Mouse (Mus musculus): ENCODE measurements around the gene Kcnn1. TPM values are rescaled to one million over a fixed set of nuclear protein-coding genes. Genes with fewer than 3 reads are reported as not detected.

Kcnn1 gene
- total RNA-seq, 2 experiments from 2014 or later: 29.6 to 48.2 TPM

DNA sequence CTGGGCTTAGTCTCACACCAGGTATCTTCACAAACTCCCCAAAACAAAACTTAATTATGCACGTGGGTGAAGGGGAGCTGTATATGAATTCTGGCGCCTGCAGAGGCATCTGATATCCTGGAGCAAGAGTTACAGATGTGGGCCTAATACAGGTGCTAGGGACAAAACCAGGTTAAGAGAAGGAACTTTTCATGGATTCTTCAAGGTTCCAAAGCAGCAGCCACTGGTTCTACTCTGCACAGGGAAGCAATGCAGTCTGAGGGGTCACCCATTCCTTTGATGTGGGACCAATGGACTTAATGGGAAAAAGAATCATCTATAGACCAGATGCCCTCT lies 31.3 kb upstream of the Kcnn1 start:
- no peak for DNase-seq
- intact Hi-C loops (cut with DNase I): loop anchor here (10.0 kb wide), 1 partner anchor 470 kb away; the partner anchor contains the start of gene Use1

DNA sequence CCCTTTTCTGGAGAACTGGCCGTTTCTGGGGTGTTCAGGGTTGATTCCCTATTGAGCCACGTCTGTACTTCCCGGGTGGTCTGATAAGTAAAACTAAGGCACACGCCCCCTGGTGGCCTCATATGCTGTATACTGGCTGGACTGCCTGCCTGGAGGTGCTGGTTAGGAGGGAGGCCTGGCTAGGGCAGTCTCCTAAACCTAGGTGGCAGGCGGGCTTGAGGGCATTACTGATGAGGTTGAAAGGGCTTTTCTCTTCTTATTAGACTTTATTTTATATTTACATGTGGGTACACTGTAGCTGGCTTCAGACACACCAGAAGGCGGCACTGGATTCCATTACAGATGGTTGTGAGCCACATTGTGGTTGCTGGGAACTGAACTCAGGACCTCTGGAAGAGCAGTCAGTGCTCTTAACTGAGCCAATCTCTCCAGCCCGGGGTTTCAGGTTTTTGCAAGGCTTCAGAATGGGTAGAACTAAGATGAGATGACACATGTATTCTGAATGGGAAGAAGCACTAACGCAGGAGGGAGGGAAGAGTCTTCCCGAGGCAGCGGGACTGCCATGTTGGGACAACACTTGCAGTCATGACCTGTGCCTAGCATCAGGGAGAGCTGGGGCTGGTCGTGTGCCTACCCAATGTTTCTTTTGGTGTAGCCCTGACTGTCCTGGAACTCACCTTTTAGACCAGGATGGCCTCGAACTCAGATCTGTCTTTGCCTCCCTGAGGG lies 30.8 kb upstream of the Kcnn1 start:
- intact Hi-C loops (cut with DNase I): loop anchor here (10.0 kb wide), 1 partner anchor 471 kb away; the partner anchor contains the start of gene Use1
- peak; percentile 84 for DNase-seq

DNA sequence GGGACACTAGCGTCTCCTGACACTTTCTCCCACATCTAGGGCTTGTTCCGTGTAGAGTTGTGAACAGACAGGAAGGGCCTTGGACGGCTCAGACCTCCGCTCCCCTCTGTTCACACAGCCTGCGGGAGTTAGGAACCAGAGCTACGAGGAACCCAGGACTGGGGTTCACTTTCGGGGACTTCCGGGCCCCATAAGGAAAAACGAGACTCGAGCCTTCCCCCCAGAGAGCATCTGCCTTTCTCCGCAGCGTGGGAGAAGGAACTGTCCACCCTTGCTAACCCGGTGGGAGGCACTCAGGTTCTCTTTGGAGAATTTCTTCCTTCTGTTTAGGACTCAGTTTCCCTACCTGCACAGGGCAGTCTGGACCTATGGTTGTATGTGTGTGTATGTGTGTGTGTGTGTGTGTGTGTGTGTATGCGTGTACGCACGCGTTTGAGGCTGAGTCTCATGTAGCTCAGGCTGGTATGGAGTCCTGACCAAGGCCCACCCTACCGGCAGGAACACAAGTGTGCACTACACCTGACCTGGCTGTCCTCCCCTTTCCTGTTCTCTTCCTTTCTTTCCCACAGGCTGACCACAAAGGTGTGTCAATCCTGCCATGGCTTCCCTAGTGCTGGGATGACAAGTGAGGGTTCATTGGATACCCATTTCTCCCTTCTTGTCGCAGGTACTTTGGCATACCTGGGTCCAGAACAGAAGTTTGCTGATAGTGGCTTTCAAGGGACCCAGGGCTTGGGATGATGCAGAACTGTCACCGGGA lies 30.0 kb upstream of the Kcnn1 start:
- intact Hi-C loops (cut with DNase I): loop anchor here (10.0 kb wide), 1 partner anchor 472 kb away; the partner anchor contains the start of gene Use1
- DNase-seq: no peak

DNA sequence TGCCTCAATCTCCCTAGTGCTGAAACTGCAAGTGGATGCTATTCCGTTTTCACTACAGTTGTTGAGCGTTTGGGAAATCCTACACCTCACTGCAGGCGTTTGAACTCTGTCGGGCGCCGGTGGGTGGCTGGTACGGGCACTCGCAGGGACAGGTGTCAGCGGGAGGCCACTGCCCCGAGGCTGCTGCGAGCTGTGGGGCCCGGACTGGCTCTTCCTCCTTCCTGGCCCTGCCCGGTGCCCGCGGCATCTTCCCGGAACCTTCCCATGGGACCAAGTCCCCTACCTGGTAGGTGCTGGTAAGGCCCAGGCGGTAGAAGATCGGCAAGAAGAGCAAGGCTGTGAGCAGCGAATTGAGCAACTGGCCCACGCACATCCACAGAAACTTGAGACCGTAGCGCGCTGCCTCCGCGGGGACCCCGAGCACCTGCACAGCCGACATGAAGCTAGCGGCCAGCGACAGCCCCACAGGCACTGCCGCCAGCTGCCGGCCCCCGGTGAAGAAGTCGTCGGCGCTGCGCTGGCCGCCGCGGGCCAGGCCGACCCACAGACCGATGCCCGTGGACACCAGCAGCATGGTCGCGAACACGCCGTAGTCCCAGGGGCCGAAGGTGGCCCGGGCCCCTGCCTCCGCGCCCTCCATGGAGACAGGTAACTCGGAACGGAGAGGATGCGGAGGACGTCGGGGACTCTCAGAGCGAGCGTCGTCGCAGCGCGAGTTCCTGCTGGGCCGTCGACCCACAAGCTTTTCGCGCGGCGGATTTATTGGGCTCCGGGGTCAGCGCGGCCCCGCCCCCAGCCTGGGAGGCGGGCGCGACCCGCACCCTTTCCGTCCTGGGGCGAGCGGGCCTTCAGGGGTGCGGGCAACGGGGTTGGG lies 29.2 kb upstream of the Kcnn1 start, which contains the start of gene Slc5a5:
Slc5a5 (minus strand) TSS at position 736 of the 874 bp plus-strand sequence.
- intact Hi-C loops (cut with DNase I): loop anchor here (10.0 kb wide), 1 partner anchor 473 kb away; the partner anchor contains the start of gene Use1
- DNase-seq: no peak

DNA sequence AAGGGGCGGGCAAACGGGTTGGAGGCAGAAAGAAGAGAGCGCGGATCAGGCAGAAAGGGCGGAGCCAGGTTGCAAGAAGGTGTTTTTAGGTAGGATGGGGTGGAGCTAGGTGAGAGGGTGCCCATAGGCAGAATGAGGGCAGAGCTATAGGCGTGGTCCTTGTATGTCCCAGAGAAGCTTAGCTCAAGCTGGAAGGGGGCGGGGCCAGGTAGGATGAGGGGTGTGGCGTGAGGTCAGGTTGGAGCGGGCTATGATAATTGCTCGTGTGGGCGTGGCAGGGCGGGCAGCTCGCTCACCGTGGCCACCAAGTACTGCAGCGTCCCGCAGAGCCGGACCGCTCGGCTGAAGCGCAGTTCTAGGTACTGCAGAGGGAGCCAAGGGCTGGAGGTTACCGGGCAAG lies 28.3 kb upstream of the Kcnn1 start:
- DNase-seq: no peak
- intact Hi-C loops (cut with DNase I): loop anchor here (10.0 kb wide), 1 partner anchor 473 kb away; the partner anchor contains the start of gene Use1

DNA sequence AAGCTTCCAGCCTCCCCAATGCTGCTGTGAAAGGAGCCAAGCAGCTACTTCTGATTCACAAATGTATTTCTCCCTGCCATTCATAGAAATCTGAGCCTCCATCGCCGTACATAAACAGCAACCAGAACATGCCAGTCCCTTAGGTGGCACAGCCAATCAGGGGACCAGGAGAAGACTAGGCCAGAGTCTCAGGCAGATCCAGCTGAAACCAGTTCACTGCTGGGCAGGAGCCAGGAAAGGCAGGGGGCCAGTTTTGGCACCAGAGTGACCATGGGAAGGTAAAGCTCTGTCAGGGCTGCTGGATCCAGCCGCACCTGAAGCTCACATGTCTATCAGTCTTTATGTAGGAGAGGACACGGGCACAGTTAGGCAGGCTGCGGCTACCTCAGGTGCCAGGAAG lies 27.6 kb upstream of the Kcnn1 start:
- intact Hi-C loops (cut with DNase I): loop anchor here (10.0 kb wide), 1 partner anchor 474 kb away; the partner anchor contains the start of gene Use1

DNA sequence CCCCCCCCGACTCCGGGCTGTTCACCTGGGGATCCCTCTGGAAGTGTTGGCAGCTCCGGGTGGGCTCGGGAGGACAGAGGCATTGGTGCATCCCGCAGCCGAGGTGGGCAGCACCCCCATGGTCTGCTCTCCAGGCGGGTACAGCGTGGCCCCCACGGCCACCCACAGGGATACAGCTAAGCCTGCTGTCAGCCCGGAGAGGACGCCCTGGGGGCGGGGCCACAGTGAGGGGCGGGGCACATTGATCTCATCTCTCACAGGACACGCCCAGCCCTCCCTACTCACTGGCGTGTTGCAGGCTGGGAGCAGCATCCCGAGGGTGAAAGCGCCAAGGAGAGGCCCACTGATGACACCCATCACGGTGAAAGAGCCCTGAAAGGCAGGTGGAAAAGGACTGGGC lies 24.6 kb upstream of the Kcnn1 start:
- no peak for DNase-seq
- intact Hi-C loops (cut with DNase I): no loop called here

More for the DNA sequence above, 27.6 kb upstream of the Kcnn1 start:
- DNase-seq: no peak

DNA sequence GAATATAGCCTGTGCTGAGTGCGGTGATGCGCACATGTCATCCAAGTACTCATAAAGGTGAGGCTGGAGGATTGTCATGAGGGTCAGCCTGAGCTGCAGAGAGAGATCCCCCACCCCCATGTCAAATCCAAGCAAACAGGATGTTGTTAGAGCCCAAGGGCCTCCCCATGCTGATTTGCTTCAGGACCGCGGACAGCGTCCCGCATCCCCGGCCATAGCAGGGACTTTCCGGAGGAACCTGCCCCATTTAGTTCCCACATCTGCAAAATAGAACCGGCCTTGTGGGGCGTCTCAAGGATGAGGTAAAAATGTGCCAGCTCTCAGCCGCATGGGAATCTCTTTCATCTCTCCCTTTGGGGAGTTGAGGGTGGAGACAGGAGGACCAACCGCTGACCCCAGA lies 22.6 kb upstream of the Kcnn1 start:
- no peak for DNase-seq
- intact Hi-C loops (cut with DNase I): no loop called here

DNA sequence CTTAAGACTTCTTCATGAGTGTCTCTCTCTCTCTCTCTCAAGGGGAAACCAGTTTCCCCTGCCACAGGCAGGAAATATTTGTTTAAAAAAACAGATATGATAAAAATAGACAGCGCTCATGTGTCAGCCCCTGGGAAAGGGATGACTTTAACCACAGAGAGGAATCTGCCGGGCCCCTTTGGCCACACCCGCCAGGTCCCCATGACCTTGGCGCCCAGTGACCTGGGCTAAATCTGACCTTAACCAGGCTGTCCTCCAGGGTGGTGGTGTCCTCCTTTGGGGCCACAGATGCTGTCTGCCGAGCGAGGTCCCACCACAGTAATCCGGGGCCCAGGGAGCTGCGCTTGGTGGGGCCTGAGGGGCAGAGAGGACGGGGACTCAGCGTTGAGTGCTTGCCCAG lies 21.6 kb upstream of the Kcnn1 start:
- DNase-seq: no peak
- intact Hi-C loops (cut with DNase I): no loop called here

DNA sequence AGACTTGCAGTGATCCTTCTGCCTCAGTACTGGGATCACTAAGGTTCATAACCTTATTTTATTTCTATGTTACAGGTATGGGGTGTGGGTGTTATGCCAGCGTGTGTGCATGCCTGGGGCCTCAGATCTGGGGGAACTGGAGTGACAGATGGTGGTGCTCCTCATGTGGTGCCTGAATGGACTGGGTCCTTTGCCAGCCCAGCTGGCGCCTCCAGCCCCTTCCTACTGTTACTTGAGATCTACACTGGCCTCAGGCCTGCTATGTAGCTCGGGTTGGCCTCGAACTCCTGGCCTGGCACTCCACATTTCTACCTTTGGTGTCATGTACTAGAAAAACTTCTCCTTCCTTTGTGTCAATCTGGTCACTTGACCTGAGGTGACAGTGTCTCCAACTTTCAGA lies 21.1 kb upstream of the Kcnn1 start:
- intact Hi-C loops (cut with DNase I): no loop called here
- DNase-seq: no peak

DNA sequence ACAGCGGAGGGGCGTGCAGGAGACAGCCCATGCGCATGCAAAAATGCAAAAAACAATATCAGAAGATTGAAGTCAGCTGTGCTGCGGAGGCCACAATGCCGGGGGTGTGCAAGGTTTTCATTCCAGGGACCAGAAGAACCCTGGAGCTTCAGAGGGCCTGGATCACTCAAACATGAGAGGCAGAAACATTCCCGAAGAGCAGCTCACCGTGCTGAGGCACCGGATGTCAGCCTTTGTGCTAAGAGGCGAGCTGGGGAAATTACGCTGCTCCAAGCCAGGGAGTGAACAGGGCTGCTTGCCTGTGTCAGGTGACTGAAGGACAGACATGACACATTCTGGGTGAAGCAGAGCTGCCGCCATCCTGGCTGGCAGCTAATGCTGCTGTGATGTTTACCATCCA lies 17.5 kb upstream of the Kcnn1 start:
- no peak for DNase-seq
- intact Hi-C loops (cut with DNase I): no loop called here

DNA sequence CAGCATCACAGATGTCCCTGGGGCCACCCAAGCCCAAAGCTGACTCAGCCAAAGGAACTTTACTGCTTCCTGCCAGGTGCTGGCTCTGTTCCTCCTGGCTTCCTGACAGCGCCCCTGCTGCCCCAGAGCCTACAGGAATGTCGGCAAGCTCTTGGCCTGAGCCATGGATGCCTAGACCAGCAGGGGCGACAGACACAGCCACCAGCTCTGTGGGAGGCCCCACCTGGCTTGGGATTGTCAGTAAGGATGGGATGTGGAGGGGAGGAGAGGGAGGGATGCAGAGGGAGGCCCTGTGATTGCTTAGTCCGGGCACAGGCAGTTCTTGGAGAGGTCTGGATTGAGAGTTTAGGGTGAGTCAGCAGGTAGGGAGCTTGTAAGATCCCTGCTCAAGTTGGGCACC lies 17.1 kb upstream of the Kcnn1 start:
- intact Hi-C loops (cut with DNase I): no loop called here
- DNase-seq: peak; percentile 85

DNA sequence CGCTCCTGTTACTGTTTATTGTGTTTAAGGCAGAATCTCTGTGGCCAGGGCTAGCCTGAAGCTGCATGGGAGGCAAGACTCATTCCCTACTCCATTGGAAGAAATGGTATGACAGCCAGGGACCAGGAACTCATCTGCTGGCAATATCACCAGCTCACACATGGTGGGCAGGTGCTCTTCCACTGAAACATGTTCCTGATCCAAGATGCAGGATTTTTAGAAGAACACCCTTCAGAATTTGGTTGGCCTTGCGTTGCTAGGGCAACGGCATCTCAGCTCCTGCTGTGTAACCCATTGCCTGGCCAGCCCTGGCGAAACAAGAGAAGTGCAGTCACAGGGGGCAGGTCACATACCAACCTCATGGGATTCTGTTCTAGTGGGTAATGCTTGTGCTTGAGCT lies 16.4 kb upstream of the Kcnn1 start:
- intact Hi-C loops (cut with DNase I): no loop called here
- no peak for DNase-seq

DNA sequence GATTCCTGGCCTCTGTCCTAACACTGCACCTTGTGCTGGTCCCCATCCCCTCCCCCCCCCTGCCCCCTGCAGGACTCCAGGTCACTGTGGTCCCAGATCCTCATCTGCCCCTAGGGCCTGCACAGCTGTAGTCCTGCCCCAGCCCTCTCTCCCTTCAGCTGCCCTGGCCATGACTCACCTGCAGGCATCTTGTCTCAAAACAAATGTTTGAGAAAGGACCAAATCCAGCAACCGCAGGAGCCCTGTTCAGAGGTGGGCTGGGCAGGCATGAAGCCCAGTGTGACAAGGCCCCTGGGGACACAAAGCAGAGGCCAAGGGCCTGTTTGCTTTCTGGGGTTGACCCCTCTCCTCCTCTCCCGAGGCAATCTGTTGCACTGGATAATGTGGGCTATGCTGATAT lies 15.1 kb upstream of the Kcnn1 start:
- intact Hi-C loops (cut with DNase I): no loop called here
- no peak for DNase-seq

DNA sequence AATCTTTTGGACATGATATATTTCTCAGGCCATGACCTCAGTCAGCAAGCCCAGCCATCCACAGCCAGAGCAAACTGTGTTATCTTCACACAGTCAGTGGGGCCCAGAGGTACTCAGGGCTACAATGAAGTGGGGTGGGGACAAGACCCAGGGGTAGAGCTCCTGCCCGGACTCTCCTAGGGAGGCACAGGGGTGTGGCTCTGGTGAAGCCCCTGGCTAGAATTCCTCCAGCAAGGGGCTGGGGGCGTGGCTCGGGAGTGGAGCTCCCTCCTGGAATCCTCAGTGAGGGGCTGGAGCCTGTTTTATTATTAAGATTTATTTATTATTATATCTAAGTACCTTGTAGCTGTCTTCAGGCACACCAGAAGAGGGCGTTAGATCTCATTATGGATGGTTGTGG lies 13.3 kb upstream of the Kcnn1 start:
- DNase-seq: no peak
- intact Hi-C loops (cut with DNase I): no loop called here

DNA sequence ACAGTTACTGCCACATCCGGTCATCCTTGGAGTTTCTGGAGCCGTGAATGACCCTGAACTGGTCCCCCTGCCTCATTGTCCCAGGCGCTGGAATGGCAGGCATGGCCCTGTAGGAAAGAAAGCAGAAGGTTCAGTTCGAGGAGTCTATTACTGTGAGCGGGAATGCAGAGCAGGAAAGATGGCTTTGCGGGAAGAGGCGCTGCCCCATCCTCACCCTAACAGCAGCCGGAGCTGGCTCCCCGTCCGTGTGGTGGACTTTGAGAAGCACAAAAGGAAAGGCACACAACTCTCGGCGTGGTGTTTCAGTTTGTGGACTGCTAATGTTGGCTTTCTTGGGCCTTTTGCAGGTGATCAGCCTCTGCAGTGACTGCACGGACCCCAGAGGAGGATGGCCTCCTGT lies 11.4 kb upstream of the Kcnn1 start:
- no peak for DNase-seq
- intact Hi-C loops (cut with DNase I): no loop called here

DNA sequence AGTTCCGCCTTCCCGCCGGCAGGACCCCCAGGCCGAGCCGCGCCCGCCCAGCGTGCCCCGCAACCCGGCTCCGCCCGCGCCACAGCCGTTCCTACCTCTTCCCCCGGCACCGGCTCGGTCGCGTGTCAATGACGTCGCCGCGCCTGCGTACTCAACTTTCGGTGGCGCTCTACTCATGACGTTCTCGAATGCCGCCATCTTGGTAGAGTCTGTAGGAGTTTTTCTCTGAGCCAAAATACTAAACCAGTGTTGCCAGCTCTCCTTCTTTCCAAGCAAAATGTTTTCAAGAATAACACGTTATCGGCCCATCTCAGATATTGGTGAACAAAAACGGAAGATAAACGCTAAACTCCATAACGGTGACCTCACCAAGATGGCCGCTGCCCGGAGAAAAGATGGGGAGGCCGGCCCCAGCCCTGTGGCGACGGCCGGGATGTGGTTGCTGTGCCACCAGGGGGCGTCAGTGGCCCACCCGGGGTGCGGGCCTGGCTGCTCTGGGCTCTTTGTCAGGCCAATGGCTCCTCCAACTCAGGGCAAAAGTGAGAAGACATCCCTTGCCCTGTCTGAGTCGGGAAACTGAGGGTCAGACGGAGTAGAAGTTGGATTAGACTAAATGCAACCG lies 10.4 kb upstream of the Kcnn1 start, which contains the start of gene Ccdc124:
Ccdc124 (minus strand) TSS at position 572 of the 622 bp plus-strand sequence.
- intact Hi-C loops (cut with DNase I): no loop called here
- DNase-seq: peak; percentile 95

DNA sequence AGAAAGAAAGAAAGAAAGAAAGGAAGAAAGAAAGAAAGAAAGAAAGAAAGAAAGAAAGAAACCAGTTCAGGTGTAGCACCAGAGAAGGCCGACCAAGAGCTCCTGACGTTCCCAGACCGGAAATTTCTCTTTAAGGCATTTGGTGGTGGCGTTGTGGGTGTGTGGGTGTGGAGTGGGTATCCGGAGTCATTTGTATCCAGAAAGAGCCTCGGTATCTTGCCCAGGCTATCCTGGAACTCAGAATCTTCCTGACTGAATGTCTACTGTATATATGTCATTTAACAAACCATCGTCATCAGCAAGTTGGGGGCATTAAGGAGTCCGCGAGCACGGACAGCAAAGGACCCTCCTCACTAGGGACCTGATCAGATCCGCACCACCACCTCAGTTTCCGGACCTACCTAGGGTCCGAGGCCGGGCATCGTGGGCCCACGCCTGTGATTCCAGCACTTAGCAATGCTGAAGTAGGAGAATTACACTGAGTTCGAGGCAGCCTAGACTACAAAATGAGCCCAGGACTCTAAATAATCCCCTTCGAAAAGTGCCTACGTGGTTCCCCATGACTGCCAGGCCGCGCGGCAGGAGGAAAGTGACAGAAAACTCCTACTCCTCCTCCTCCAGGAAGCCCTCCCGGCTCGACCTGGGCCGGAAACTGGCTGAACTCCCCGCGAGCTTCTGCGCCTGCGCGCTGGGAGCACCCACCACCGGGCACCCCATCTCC lies 9.7 kb upstream of the Kcnn1 start:
- intact Hi-C loops (cut with DNase I): no loop called here
- no peak for DNase-seq

DNA sequence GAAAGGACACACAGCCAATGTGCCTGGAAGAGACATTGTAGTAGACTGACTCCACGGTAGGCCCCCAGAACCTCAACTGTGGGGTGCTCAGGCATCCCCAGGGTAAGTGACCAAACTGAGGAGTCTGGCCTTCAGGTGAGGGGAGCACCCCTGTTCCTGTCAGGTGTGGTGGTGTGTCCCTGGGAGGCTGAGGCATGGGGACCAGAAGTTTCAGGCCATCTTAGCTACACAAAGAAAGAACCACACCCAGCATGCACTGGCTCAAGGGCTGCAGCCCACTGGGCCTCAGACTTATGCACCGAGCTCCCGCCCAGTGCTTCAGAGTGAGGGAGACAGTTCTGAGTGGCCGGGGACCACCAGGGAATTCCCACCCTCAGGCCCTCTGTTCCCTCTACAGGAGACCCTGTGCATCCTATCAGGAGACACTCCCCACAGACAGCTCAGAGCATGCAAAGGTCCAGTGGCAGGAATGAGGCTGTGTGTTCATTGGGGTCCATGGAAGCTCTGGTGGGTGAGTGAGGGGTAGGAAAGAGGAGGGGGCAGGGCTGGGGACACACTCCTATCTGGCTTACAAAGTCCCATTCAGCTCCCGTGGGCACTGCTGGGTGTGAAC lies 8.2 kb upstream of the Kcnn1 start:
- intact Hi-C loops (cut with DNase I): no loop called here
- DNase-seq: no peak
